Mouse (Mus musculus) small intestine, adult 2 months (tissue): ENCODE measurements around the gene Whamm.

Experiments
- CTCF ChIP-seq: fragments of 200-500 bp; IDR thresholded peaks from 2 replicates; pipeline ENCODE4 v1.5.1; 2012; ENCODE audit warnings: low read depth, mild to moderate bottlenecking, control low read depth, inconsistent platforms, low read length, moderate library complexity, mixed read lengths; ENCODE audit not compliant: insufficient replicate concordance, insufficient read length; ENCODE audit errors: extremely low read depth
- POLR2A ChIP-seq: fragments of 200-500 bp; IDR thresholded peaks from 2 replicates; pipeline ENCODE4 v1.6.1; 2012; ENCODE audit warnings: low read depth, mild to moderate bottlenecking, control low read depth, inconsistent platforms, low read length, moderate library complexity

- no peak for TF ChIP-seq CTCF
- TF ChIP-seq POLR2A, result no peak
Measured at GRCm38 (mm10) chr7:81557985-81558360, 13.1 kb upstream of the Whamm start.
